Mouse (Mus musculus) T-helper 2 cell (primary cell): ENCODE results near the gene Taf1d.
"Not testable (repeated sequence)": the region's sequence is repeated elsewhere in the genome, so short reads cannot be mapped to it uniquely, and the experiment has no call there.

ENCODE experiments used
- in situ Hi-C: fragments of 300-600 bp; cut with MboI, MseI; formaldehyde crosslinking; loops from one replicate; pipeline ENCODE4 v1.15.1; 2025; ENCODE audit warnings: high pct_unique_total_duplicates

Gene Taf1d

GRCm38 (mm10) chr9:15305503-15306397 is at the start of gene Taf1d:
Gene Taf1d (plus strand): TSS chr9:15306214.
- in situ Hi-C loops, result no loop called here

GRCm38 (mm10) chr9:15256214-15256613 is 49.8 kb upstream of the Taf1d start:
- in situ Hi-C loops, result no loop called here

DNA sequence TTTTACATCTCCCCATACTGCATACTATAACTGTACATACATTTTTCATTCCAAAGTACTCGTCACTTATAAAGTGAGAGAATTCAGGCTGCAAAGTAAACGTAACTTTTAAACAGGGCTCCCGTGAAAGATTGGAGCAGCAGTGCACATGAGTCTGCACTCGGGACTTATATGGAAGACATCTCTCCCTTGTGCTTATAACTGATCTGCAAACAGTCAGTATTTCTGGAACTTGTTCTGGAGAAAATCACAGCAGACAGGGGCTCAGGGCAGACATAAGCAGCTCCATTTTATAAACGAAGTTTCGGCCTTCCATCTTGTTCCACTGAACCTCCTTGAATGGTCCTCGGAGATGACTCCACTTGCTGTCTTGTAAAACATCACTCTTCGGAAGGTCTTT is 44.0 kb upstream of the Taf1d start:
- in situ Hi-C loops, result loop anchor here (10.0 kb wide), 1 partner anchor 457 kb away; no protein-coding TSS in a partner anchor

GRCm38 (mm10) chr9:15263487-15263886 is 42.5 kb upstream of the Taf1d start:
- in situ Hi-C loops, result loop anchor here (10.0 kb wide), 1 partner anchor 459 kb away; no protein-coding TSS in a partner anchor

- in situ Hi-C loops, result no loop called here
These were observed 32.0 kb upstream of the Taf1d start for GRCm38 (mm10) chr9:15273981-15274380.

- in situ Hi-C loops, result no loop called here
These were observed 29.2 kb upstream of the Taf1d start for GRCm38 (mm10) chr9:15276855-15277254.

GRCm38 (mm10) chr9:15278343-15278742 is 27.7 kb upstream of the Taf1d start:
- in situ Hi-C loops, result no loop called here

- in situ Hi-C loops, result no loop called here
These were observed 26.8 kb upstream of the Taf1d start for GRCm38 (mm10) chr9:15279139-15279648.

GRCm38 (mm10) chr9:15279649-15280490 is 26.1 kb upstream of the Taf1d start, which contains the start of gene Med17:
Gene Med17 (minus strand): TSS chr9:15279931.
- in situ Hi-C loops, result loop anchor here (10.0 kb wide), 1 partner anchor 245 kb away; no protein-coding TSS in a partner anchor

- in situ Hi-C loops, result loop anchor here (10.0 kb wide), 1 partner anchor 246 kb away; no protein-coding TSS in a partner anchor
These were observed 25.5 kb upstream of the Taf1d start for GRCm38 (mm10) chr9:15280491-15280879.

DNA sequence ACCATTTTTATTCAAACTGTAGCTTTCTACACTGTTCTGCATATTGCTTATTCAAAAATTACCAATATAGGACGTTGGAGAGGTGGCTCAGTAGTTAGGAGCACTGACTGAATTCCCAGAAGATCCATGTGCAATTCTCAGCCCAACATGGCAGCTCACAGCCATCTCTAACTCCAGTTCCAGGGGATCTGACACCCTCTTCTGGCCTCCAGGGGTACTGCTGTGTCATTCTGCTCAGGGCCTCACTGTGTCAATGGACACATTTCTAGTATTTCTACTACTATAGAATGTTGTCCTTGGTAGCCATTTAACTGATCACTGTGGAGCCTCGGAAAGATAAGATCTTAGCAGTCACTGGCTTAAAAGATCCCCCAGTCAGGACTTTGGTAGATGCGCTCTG is 20.6 kb upstream of the Taf1d start:
- in situ Hi-C loops, result loop anchor here (10.0 kb wide), 1 partner anchor 251 kb away; no protein-coding TSS in a partner anchor

- in situ Hi-C loops, result loop anchor here (10.0 kb wide), 1 partner anchor 253 kb away; no protein-coding TSS in a partner anchor
These were observed 18.2 kb upstream of the Taf1d start for GRCm38 (mm10) chr9:15287846-15288245.

DNA sequence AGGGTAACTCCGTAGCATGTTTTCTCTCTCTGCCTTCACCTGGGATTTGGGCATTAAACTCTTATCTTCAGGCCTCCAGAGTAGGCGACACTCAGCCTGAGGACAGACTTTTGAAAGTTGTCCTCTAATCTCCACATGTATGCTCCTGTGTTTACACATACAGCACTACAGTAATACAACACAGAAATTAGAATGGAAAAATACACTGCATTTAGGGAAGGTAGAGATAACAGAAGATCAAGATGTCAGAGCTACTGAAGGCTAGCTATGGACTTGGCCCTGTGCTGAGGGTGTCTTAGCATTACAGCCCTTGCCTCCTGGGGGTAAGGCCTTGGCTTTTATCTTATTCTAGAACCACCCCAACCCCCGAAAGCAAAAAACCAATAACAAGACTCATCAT is 17.6 kb upstream of the Taf1d start:
- in situ Hi-C loops, result loop anchor here (10.0 kb wide), 1 partner anchor 254 kb away; no protein-coding TSS in a partner anchor

DNA sequence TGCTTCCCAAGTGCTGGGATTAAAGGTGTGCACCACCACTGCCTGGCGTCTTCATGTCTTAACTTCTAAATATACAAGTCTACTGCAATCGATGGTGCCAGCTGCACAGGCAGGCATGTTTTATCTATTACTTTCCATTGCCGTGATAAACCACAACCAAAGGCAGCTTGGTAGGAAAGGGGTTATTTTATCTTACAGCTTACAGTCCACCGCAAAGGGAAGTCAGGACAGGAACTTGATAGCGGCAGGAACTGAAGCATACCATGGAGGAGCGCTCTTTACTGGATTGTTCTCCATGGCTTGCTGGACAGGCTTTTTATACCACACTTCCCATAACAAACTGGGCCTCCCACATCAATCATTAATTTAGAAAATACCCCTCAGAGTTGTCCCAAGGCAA is 16.8 kb upstream of the Taf1d start:
- in situ Hi-C loops, result loop anchor here (10.0 kb wide), 1 partner anchor 254 kb away; no protein-coding TSS in a partner anchor

- in situ Hi-C loops, result no loop called here
These were observed 8.9 kb upstream of the Taf1d start for GRCm38 (mm10) chr9:15297112-15297511.

DNA sequence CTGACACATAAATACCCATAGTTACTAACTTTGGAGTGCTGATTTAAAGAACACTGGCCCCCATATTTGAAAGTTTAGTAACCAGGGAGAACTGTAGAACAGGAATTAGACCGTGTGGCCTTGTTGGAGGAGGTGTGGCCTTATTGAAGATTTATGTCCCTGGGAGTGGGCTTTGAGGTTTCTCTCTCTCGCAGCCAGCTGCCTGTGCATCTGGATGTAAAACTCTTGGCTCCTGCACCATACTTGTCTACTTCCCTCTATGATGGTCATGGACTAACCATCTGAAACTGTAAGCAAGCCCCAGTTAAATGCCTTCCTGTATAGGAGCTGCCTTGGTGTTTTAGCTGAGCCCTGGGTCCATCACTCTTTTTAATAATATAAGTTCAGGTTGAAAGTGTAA is 7.6 kb upstream of the Taf1d start:
- in situ Hi-C loops, result no loop called here

DNA sequence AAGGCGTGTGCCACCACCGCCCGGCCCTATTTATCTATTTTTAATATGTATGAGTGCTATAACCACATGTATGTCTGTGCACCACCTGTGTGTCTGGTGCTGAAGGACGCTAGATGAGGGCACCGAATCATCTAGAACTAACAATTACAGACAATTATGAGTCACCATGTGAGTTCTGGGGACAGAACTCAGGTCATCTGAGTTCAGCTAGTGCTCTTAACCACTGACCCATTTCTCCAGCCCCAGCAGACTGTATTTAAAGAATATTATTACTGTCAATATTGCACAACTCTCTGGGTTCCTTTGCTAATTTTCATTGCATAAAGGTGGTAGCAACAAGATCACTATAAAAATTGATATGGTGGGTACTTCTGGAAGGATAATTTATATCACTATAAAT is 6.0 kb upstream of the Taf1d start:
- in situ Hi-C loops, result no loop called here

DNA sequence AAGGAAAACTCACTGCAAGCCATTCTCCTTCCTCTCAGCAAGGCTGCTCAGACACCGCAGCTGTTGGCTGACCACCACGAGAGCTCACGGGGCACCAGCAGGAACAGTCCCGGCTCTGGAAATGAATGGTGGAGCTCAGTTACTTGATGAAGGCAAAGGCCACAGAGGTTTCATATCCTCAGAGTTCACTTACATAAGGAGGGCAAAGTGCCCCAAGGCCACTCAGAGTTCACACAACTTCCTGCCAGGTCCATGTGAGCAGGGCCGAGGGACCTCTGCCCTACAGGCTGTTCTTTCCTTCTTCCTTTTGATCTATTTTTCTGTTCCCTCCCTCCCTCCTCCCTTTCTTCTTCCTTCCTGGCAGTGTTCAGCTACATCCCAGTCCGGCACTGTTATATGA is 4.6 kb upstream of the Taf1d start:
- in situ Hi-C loops, result no loop called here

DNA sequence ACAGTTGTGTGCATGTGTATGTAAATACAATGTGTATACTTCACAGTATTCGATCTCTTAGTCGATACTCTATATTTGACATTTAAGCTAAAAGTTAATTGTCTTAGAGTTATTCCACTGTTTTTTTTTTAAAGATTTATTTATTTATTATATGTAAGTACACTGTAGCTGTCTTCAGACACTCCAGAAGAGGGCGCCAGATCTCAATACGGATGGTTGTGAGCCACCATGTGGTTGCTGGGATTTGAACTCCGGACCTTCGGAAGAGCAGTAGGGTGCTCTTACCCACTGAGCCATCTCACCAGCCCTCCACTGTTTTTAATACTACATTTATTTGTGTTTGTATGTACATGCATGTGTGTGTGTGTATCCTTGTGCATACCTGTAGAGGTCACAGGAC is 4.0 kb upstream of the Taf1d start:
- in situ Hi-C loops, result not testable (repeated sequence)

DNA sequence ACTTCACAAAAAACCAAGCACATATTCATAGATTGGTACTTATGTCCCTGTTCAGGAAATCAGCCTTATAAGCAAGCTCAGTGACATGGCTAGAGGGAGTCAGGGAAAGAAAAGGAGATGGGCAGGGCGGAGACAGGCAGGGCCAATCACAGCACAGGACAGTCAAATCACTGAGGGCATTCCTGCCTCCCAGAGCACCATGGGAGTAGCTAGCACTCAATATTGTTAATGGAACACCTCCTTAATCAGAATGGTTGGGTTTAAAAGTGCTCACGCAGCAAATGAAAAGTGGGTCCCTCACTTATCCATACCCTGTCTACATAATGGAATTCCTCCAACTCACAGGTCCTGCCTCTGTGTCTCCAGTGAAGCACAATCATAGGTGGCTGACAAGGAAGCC is 3.1 kb upstream of the Taf1d start:
- in situ Hi-C loops, result no loop called here

- in situ Hi-C loops, result no loop called here
These were observed 545 bp downstream of the Taf1d start, which contains the start of gene 4931406C07Rik for GRCm38 (mm10) chr9:15306398-15307119. Gene 4931406C07Rik (minus strand): TSS chr9:15306448.
